Mouse (Mus musculus) midbrain, embryonic 14.5 days (tissue): ENCODE data around the gene Gm21974. TPM values are rescaled to one million over a fixed set of nuclear protein-coding genes. Genes with fewer than 3 reads are reported as not detected.

Experiments used
- ATAC-seq: fragments of 200-750 bp; cut with Nextera tagmentation; 2 replicates; pipeline ENCODE4 v1.8.0; 2017; ENCODE audit warnings: moderate number of reproducible peaks, moderate library complexity; ENCODE audit not compliant: low FRiP score, low TSS enrichment
- DNase-seq: peaks from one replicate; pipeline ENCODE4 v3.0.0-alpha.2; 2015
- H3K27ac ChIP-seq: fragments of 300-500 bp; sonication (generic); replicated peaks from 2 replicates; pipeline ENCODE4 v1.5.1; 2014; ENCODE audit warnings: mild to moderate bottlenecking, low read depth, low read length, moderate library complexity
- H3K27me3 ChIP-seq: fragments of 300-500 bp; sonication (generic); 2 replicates; pipeline ENCODE4 v1.6.1; 2014; ENCODE audit warnings: low read length, control low read depth, mixed read lengths; ENCODE audit not compliant: control insufficient read depth, insufficient read depth
- H3K36me3 ChIP-seq: fragments of 300-500 bp; sonication (generic); 2 replicates; pipeline ENCODE4 v1.6.1; 2014; ENCODE audit warnings: low read length, control low read depth; ENCODE audit not compliant: control insufficient read depth, insufficient read depth
- H3K4me1 ChIP-seq: fragments of 300-500 bp; sonication (generic); 2 replicates; pipeline ENCODE4 v1.6.1; 2014; ENCODE audit warnings: mild to moderate bottlenecking, antibody characterized with exemption, low read length, control low read depth; ENCODE audit not compliant: control insufficient read depth, insufficient read depth
- H3K4me2 ChIP-seq: fragments of 300-500 bp; sonication (generic); 2 replicates; pipeline ENCODE4 v1.6.1; 2014; ENCODE audit warnings: mild to moderate bottlenecking, low read length, moderate library complexity
- H3K4me3 ChIP-seq: fragments of 300-500 bp; sonication (generic); replicated peaks from 2 replicates; pipeline ENCODE4 v1.5.1; 2014; ENCODE audit warnings: low read depth, low read length
- H3K9ac ChIP-seq: fragments of 300-500 bp; sonication (generic); replicated peaks from 2 replicates; pipeline ENCODE4 v1.6.1; 2014; ENCODE audit warnings: mild to moderate bottlenecking, low read length, moderate library complexity
- H3K9me3 ChIP-seq: fragments of 300-500 bp; sonication (generic); 2 replicates; pipeline ENCODE4 v1.6.1; 2016; ENCODE audit warnings: low read length, control low read depth, mixed read lengths; ENCODE audit not compliant: control insufficient read depth
- WGBS: fragments of 180-500 bp; shearing (Covaris S2); extraction: QIAGEN DNeasy Blood & Tissue Kit; methylation state at CpG from one replicate; pipeline ENCODE4 v1.1.7; 2014; 5-methylcytosine and 5-hydroxymethylcytosine counted together
- polyA plus RNA-seq: library from polyadenylated mRNA; unstranded; fragments of >200 nt; fragmentation: Nextera tagmentation; extraction: Ambion mirVana; gene quantifications from 2 replicates; pipeline ENCODE4 v1.2.1, GENCODE M21; 2014

Gene Gm21974
- polyA plus RNA-seq, 1 experiment from 2014 or later, result not detected

DNA sequence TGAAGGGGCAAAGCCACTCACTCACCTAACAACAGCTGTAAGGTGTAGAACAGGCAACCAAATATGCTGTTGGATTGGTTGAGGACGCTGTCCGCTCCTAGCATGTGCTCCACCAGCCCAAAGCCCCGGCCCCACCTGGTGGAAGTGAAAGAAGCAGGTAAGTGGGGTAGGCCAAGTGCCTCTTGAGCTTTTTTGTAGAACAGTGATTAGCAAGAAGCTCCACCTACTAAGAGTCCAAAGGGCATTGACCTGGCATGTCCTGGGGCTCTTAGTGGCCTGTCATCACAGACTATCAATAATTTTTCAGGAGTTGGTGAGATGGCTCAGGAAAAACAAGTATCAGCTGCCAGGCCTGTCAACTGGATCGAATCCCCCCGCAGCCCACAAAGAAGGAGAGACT, 774 bp downstream of the Gm21974 start:
- 86% methylated on average over 5 of the region's 5 CpGs for WGBS
- no peak for DNase-seq
- H3K4me3 ChIP-seq, result peak overlapping the region; percentile 41; the same call in 1 of the 2 replicates
- no peak overlapping the region for H3K27ac ChIP-seq
- ATAC-seq, result no peak
- peaks cover 25% of the 10 kb centered on the region for H3K36me3 ChIP-seq
- H3K9me3 ChIP-seq, result no peaks in the 10 kb centered on the region
- H3K4me2 ChIP-seq, result peak overlapping the region; percentile 70
- H3K9ac ChIP-seq, result peak overlapping the region; percentile 64; the same call in 1 of the 2 replicates
- peaks cover 3% of the 10 kb centered on the region; the same call in 1 of the 2 replicates for H3K4me1 ChIP-seq
- no peaks in the 10 kb centered on the region for H3K27me3 ChIP-seq

DNA sequence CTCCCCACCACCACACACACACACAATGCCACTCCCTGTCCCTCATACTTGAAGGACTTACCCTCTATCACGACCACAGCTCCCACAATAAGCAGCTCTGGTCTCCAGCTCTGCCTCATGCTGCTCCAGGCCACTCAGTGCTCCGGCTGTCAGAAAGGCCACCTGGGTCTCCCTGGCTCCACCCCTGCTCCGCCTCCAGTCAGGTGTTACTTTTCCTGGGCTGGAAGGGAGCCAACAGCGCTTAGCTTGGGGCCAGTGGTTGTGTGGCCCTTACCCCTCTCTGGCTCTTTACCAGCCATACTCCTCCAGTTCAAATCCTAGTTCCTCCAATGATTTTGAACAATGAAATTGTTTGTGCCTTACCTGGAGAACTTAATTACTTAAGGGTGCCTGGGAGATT, 4.5 kb downstream of the Gm21974 start, which contains the start of gene Prss53:
TSS of gene Prss53 (minus strand) at position 173 of the 400 bp plus-strand sequence.
- Histone ChIP-seq H3K4me3 (no peak within 1 kb of the TSS), H3K9ac (no peak within 1 kb of the TSS), H3K4me1 (peaks cover 3% of the 10 kb centered on the region; the same call in 1 of the 2 replicates), H3K9me3 (no peaks in the 10 kb centered on the region), H3K27ac (no peak within 1 kb of the TSS), H3K36me3 (peaks cover 62% of the 10 kb centered on the region), H3K4me2 (no peak within 1 kb of the TSS), H3K27me3 (no peaks in the 10 kb centered on the region)
- DNase-seq (no peak), ATAC-seq (no peak)
- 38% methylated on average over 4 of the region's 4 CpGs for WGBS

DNA sequence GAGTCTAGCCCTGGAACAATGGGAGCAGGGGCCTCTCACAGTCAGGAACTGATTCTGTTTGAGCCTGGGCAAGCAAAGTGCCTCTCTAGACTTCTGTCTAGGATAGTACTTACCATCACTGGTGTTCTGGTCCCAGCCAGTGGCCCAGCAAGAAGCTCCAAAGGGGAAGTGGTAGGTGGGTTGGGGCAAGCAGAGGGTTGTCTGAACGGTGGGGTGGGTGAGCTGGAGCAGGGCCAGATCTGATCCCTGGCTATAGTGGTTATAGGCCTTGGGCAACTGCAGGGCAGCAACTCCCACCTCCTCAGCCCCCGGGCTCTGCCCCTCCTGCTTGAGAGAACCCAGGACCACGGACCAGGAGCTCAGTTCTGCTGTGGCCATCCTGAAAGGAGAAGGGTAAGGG, 6.4 kb downstream of the Gm21974 start:
- peaks cover 78% of the 10 kb centered on the region for H3K36me3 ChIP-seq

DNA sequence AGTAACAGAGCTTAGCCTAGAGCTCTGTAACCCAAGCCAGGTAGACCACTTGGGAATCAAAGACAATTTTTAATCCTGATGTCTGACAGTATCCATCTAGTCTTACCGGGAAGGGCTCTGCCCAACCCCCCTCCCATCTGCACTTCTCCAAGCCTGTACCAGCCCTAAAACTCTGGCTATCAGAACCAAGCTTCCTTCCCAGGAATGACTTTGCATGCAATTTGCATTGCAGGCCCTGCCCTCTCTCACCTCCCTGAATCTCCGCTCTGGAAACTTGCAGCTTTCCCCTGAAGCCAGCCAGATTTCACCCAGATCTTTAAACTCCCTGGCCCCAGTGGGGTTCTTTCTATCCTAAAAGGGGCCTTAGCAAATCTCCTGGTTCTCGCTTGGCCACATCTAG, 7.5 kb downstream of the Gm21974 start:
- 0 out of 2 replicates have a peak, but pooled peaks cover 5% of the 10 kb centered on the region for H3K4me1 ChIP-seq
- H3K4me2 ChIP-seq, result no peak overlapping the region
- DNase-seq (no peak), ATAC-seq (no peak)
- H3K9me3 ChIP-seq, result no peaks in the 10 kb centered on the region
- 82% methylated on average over 3 of the region's 3 CpGs for WGBS
- no peak overlapping the region for H3K4me3 ChIP-seq
- no peaks in the 10 kb centered on the region for H3K27me3 ChIP-seq
- H3K9ac ChIP-seq, result no peak overlapping the region
- H3K36me3 ChIP-seq, result peaks cover 79% of the 10 kb centered on the region
- no peak overlapping the region for H3K27ac ChIP-seq

More for the DNA sequence above, 6.4 kb downstream of the Gm21974 start:
- Histone ChIP-seq H3K4me1 (0 out of 2 replicates have a peak, but pooled peaks cover 4% of the 10 kb centered on the region), H3K4me2 (no peak overlapping the region), H3K9me3 (no peaks in the 10 kb centered on the region), H3K27ac (no peak overlapping the region), H3K9ac (no peak overlapping the region), H3K4me3 (no peak overlapping the region), H3K27me3 (no peaks in the 10 kb centered on the region)
- DNase-seq, result no peak
- ATAC-seq, result no peak
- WGBS, result 76% methylated on average over 3 of the region's 3 CpGs

DNA sequence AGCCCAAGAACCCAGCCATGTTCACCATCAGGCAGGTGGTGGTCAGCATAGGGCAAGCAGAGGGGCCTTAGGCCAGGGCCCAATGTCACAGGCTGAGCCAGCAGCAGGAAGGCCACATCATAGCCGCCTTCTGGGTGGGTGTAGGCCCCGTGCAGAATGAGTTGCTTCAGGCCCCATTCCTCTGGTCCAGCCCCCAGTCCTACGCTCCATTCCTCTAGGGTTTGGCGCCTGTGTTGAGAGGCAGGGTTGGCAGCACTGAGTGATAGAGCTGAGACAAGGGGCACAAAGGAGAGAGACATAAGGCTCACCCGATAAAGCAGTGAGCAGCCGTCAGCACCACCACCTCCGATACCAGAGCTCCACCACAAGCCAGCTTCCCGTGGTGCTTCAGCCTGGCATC, 8.1 kb downstream of the Gm21974 start:
- Histone ChIP-seq H3K9me3 (no peaks in the 10 kb centered on the region), H3K9ac (no peak overlapping the region), H3K27ac (no peak overlapping the region), H3K36me3 (peaks cover 82% of the 10 kb centered on the region), H3K4me3 (no peak overlapping the region), H3K4me1 (0 out of 2 replicates have a peak, but pooled peaks cover 5% of the 10 kb centered on the region), H3K4me2 (no peak overlapping the region), H3K27me3 (no peaks in the 10 kb centered on the region)
- ATAC-seq (no peak), DNase-seq (no peak)
- WGBS, result 90% methylated on average over 8 of the region's 8 CpGs

DNA sequence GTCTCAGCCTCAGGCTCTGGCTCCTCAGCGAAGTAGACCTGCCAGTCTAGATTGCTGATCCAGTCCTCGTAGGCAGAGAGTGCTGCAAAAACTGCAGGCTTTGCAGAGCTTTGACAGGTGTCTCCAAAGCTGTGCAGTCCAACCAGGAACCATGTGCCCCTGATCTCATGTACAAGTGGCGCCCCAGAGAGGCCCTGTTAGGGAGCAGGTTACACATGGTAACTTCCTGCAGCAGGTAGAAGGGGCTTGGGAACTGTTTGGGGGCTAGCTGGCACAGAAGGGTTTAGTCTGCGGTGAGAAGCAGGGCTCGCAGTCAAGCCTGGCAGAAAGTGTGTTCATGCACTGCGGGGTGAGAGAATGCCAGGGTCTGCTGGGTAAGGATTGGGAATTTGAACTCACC, 8.7 kb downstream of the Gm21974 start:
- Histone ChIP-seq H3K27ac (no peak overlapping the region), H3K9ac (no peak overlapping the region), H3K9me3 (no peaks in the 10 kb centered on the region), H3K4me2 (no peak overlapping the region), H3K4me1 (0 out of 2 replicates have a peak, but pooled peaks cover 5% of the 10 kb centered on the region), H3K27me3 (no peaks in the 10 kb centered on the region), H3K36me3 (peaks cover 89% of the 10 kb centered on the region), H3K4me3 (no peak overlapping the region)
- ATAC-seq (no peak), DNase-seq (no peak)
- WGBS, result 94% methylated on average over 6 of the region's 6 CpGs

DNA sequence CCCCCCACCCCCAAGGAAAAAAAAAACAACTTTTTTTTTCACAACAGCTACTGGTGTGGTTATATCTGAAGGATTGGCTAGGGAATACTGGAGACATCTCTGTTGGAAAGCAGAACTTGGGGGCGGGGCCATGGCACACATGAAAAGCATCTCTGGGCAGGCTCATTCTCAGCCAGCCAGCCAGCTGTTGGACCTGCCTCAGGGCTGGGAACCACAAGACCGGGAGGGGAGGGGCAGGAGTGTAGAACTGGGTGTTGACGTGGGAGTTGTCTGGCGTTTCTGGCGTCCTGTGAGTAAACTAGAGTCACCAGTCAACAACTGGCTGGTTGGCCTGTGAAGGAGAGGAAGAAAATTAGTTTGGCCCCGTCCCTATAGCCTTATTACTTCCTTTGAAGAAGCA, 9.3 kb downstream of the Gm21974 start:
- H3K36me3 ChIP-seq, result peaks cover 95% of the 10 kb centered on the region
- WGBS, result 88% methylated on average over 6 of the region's 6 CpGs
- ATAC-seq, result no peak

DNA sequence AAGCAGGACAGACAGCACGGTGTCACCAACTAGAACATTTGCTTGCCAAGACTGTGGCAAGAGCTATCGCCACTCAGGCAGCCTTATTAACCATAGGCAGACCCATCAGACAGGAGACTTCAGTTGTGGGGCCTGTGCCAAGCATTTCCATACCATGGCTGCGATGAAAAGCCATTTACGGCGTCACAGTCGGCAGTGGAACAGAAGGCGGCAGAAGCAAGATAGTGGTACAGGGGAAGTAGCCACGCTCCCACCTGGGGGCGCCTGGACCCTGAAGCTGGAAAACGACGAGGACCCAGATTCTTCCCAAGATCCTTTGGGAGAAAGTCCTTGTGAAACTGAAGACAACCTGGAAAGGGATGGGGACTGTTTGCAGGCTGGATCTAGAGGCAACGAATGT, 14.8 kb downstream of the Gm21974 start:
- peaks cover 75% of the 10 kb centered on the region for H3K36me3 ChIP-seq
- no peak for ATAC-seq
- H3K4me1 ChIP-seq, result peaks cover 13% of the 10 kb centered on the region
- no peaks in the 10 kb centered on the region for H3K9me3 ChIP-seq
- no peak overlapping the region for H3K4me3 ChIP-seq
- no peak for DNase-seq
- no peaks in the 10 kb centered on the region for H3K27me3 ChIP-seq
- WGBS, result 88% methylated on average over 12 of the region's 12 CpGs
- no peak overlapping the region for H3K4me2 ChIP-seq
- no peak overlapping the region for H3K27ac ChIP-seq
- H3K9ac ChIP-seq, result no peak overlapping the region

More for the DNA sequence above, 9.3 kb downstream of the Gm21974 start:
- Histone ChIP-seq H3K4me3 (no peak overlapping the region), H3K9me3 (no peaks in the 10 kb centered on the region), H3K27me3 (no peaks in the 10 kb centered on the region), H3K9ac (no peak overlapping the region), H3K4me2 (no peak overlapping the region), H3K4me1 (0 out of 2 replicates have a peak, but pooled peaks cover 5% of the 10 kb centered on the region), H3K27ac (no peak overlapping the region)
- no peak for DNase-seq

DNA sequence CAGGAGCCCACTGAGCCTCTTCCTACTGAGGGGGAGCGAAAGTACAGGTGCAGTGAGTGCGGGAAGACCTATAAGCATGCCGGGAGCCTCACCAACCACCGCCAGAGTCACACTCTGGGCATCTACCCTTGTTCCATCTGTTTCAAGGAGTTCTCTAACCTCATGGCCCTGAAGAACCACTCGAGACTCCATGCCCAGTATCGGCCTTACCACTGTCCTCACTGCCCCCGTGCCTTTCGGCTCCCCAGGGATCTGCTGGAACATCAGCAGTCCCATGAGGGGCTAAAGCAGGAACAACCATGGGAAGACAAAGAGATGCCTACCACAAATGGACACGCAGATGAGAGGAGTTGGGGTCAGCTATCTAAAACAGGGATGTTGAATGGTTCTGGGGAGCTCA, 16.0 kb downstream of the Gm21974 start:
- ATAC-seq, result no peak
- no peak for DNase-seq
- Histone ChIP-seq H3K9me3 (no peaks in the 10 kb centered on the region), H3K36me3 (peaks cover 66% of the 10 kb centered on the region), H3K4me2 (no peak overlapping the region), H3K4me3 (no peak overlapping the region), H3K27me3 (no peaks in the 10 kb centered on the region), H3K27ac (no peak overlapping the region), H3K9ac (no peak overlapping the region), H3K4me1 (peaks cover 16% of the 10 kb centered on the region)
- 97% methylated on average over 9 of the region's 9 CpGs for WGBS
